Mouse (Mus musculus) midbrain, embryonic 13.5 days (tissue): ENCODE data around the gene Ubl4b. TPM values are rescaled to one million over a fixed set of nuclear protein-coding genes. Genes with fewer than 3 reads are reported as not detected.

Source experiments
- ATAC-seq: fragments of 200-750 bp; cut with Nextera tagmentation; 2 replicates; pipeline ENCODE4 v1.8.0; 2017; ENCODE audit warnings: mild to moderate bottlenecking, moderate TSS enrichment, moderate library complexity
- H3K27ac ChIP-seq: fragments of 300-500 bp; sonication (generic); 2 replicates; pipeline ENCODE4 v1.5.1; 2015; ENCODE audit warnings: inconsistent platforms, mild to moderate bottlenecking, moderate library complexity
- H3K27me3 ChIP-seq: fragments of 300-500 bp; sonication (generic); 2 replicates; pipeline ENCODE4 v1.6.1; 2015; ENCODE audit warnings: mild to moderate bottlenecking, inconsistent platforms
- H3K36me3 ChIP-seq: fragments of 300-500 bp; sonication (generic); 2 replicates; pipeline ENCODE4 v1.6.1; 2015; ENCODE audit warnings: mild to moderate bottlenecking, inconsistent platforms
- H3K4me1 ChIP-seq: fragments of 300-500 bp; sonication (generic); replicated peaks from 2 replicates; pipeline ENCODE4 v1.6.1; 2015; ENCODE audit warnings: inconsistent platforms
- H3K4me2 ChIP-seq: fragments of 300-500 bp; sonication (generic); replicated peaks from 2 replicates; pipeline ENCODE4 v1.6.1; 2015; ENCODE audit warnings: moderate library complexity, mild to moderate bottlenecking, inconsistent platforms
- H3K4me3 ChIP-seq: fragments of 300-500 bp; sonication (generic); replicated peaks from 2 replicates; pipeline ENCODE4 v1.5.1; 2015; ENCODE audit warnings: mild to moderate bottlenecking, inconsistent platforms
- H3K9ac ChIP-seq: fragments of 300-500 bp; sonication (generic); replicated peaks from 2 replicates; pipeline ENCODE4 v1.6.1; 2015; ENCODE audit warnings: mild to moderate bottlenecking, inconsistent platforms
- H3K9me3 ChIP-seq: fragments of 300-500 bp; sonication (generic); 2 replicates; pipeline ENCODE4 v1.6.1; 2016; ENCODE audit warnings: mild to moderate bottlenecking, inconsistent platforms
- WGBS: fragments of 180-500 bp; shearing (Covaris S2); methylation state at CpG from one replicate; pipeline ENCODE4 v1.1.7; 2015; 5-methylcytosine and 5-hydroxymethylcytosine counted together
- polyA plus RNA-seq: library from polyadenylated mRNA; unstranded; fragments of >200 nt; fragmentation: Nextera tagmentation; extraction: Ambion mirVana; gene quantifications from 2 replicates; pipeline ENCODE4 v1.2.1, GENCODE M21; 2015

The Ubl4b gene
- polyA plus RNA-seq = not detected in 2 replicates

DNA sequence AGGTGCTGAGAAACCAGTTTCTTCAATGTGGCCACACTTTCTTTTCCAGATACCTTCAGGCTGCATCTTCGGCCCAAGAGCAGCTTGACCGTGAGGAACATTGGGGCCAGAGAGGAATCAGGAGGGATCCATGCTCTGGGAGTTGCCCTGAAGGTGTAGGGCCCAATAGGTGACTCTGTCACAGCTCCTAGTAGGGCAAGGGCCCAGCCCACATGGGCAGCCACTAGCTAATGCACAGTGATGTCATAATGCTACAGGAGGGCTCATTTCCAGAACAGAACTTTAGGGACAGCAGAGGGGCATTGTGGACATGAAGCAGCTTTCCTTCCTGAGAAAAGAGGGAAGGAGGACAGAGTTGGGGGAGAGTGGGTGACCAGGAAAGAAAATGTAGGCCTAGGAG lies at the start of gene Ubl4b:
Gene Ubl4b (minus strand): TSS at position 232 of the 400 bp plus-strand sequence.
- H3K4me2 ChIP-seq = no peak within 1 kb of the TSS
- no peaks in the 10 kb centered on the region for H3K36me3 ChIP-seq
- no peak within 1 kb of the TSS for H3K9ac ChIP-seq
- H3K4me3 ChIP-seq = no peak within 1 kb of the TSS
- H3K9me3 ChIP-seq = no peaks in the 10 kb centered on the region
- 86% methylated on average over 2 of the region's 2 CpGs for WGBS
- ATAC-seq = no peak
- no peaks in the 10 kb centered on the region for H3K4me1 ChIP-seq
- H3K27ac ChIP-seq = no peak within 1 kb of the TSS
- no peaks in the 10 kb centered on the region for H3K27me3 ChIP-seq

DNA sequence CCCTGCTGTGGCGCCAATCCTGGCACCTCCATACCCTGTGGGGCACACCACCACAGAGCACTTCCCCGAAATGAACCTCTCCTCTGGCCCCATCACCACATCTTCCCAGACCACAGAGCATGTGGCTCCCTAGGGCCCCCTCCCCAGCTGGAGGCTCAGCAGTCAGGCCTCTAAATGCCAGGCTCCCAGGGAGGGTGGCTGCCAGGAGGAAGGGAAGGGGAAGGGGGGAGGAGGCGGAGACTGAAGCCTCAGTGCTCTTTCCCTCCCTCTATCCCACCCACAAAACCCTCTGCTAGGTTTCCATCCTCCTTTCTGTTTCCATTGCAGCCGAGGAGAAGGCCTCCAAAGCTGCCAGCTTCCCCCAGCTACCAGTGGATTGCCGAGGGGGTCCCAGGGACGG lies 45.3 kb upstream of the Ubl4b start:
- ATAC-seq = no peak
- peaks cover 68% of the 10 kb centered on the region for H3K27me3 ChIP-seq

GRCm38 (mm10) chr3:107597586-107598389 lies 42.9 kb upstream of the Ubl4b start:
- H3K9ac ChIP-seq = no peak overlapping the region
- ATAC-seq = no peak
- H3K27ac ChIP-seq = no peak overlapping the region
- no peaks in the 10 kb centered on the region for H3K36me3 ChIP-seq
- no peak overlapping the region for H3K4me2 ChIP-seq
- H3K9me3 ChIP-seq = no peaks in the 10 kb centered on the region
- 3% methylated on average over 22 of the region's 22 CpGs for WGBS
- H3K4me3 ChIP-seq = no peak overlapping the region
- H3K4me1 ChIP-seq = peaks cover 22% of the 10 kb centered on the region
- peaks cover 86% of the 10 kb centered on the region for H3K27me3 ChIP-seq

More for the DNA sequence above, 45.3 kb upstream of the Ubl4b start:
- Histone ChIP-seq H3K9me3 (no peaks in the 10 kb centered on the region), H3K4me1 (peaks cover 17% of the 10 kb centered on the region), H3K9ac (no peak overlapping the region), H3K27ac (no peak overlapping the region), H3K4me2 (no peak overlapping the region), H3K36me3 (no peaks in the 10 kb centered on the region), H3K4me3 (no peak overlapping the region)
- WGBS = 42% methylated on average over 6 of the region's 6 CpGs

DNA sequence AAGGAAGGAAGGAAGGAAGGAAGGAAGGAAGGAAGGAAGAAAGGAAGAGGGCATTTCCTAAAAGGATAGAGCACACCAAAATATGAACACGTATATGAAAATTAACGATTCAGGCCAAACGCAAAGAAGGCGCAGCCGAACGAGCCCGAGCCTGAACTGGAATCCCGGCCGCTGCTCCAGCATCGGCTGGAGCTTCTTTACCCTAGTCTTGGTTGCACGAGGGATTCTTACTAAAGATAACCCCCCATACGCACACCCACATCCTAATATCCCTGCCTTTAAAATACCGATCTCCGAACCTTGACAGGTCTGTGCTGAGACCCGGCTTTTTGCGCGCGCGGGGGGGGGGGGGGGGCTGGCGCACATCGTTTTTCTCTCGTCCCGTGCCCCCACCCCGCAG lies 42.3 kb upstream of the Ubl4b start:
- Histone ChIP-seq H3K4me3 (no peak overlapping the region), H3K4me1 (peaks cover 22% of the 10 kb centered on the region), H3K4me2 (no peak overlapping the region), H3K9me3 (no peaks in the 10 kb centered on the region), H3K27me3 (peaks cover 89% of the 10 kb centered on the region), H3K27ac (no peak overlapping the region), H3K36me3 (no peaks in the 10 kb centered on the region), H3K9ac (no peak overlapping the region)
- 2% methylated on average over 24 of the region's 24 CpGs for WGBS
- no peak for ATAC-seq

- Histone ChIP-seq H3K4me3 (peak overlapping the region; percentile 16), H3K27me3 (peaks cover 92% of the 10 kb centered on the region), H3K9me3 (no peaks in the 10 kb centered on the region), H3K4me2 (peak overlapping the region; percentile 28), H3K9ac (no peak overlapping the region), H3K27ac (no peak overlapping the region), H3K4me1 (peaks cover 22% of the 10 kb centered on the region), H3K36me3 (no peaks in the 10 kb centered on the region)
- no peak for ATAC-seq
- WGBS = under 1% methylated on average over 26 of the region's 26 CpGs
Observed at GRCm38 (mm10) chr3:107596559-107596958, 41.7 kb upstream of the Ubl4b start.

GRCm38 (mm10) chr3:107595938-107596461 lies 41.1 kb upstream of the Ubl4b start:
- H3K4me3 ChIP-seq = peak overlapping the region; percentile 16
- H3K27ac ChIP-seq = no peak overlapping the region
- ATAC-seq = peak; percentile 32
- peak overlapping the region; percentile 28 for H3K4me2 ChIP-seq
- no peaks in the 10 kb centered on the region for H3K36me3 ChIP-seq
- WGBS = under 1% methylated on average over 34 of the region's 34 CpGs
- H3K9me3 ChIP-seq = no peaks in the 10 kb centered on the region
- H3K9ac ChIP-seq = no peak overlapping the region
- peaks cover 22% of the 10 kb centered on the region for H3K4me1 ChIP-seq
- peaks cover 93% of the 10 kb centered on the region for H3K27me3 ChIP-seq

DNA sequence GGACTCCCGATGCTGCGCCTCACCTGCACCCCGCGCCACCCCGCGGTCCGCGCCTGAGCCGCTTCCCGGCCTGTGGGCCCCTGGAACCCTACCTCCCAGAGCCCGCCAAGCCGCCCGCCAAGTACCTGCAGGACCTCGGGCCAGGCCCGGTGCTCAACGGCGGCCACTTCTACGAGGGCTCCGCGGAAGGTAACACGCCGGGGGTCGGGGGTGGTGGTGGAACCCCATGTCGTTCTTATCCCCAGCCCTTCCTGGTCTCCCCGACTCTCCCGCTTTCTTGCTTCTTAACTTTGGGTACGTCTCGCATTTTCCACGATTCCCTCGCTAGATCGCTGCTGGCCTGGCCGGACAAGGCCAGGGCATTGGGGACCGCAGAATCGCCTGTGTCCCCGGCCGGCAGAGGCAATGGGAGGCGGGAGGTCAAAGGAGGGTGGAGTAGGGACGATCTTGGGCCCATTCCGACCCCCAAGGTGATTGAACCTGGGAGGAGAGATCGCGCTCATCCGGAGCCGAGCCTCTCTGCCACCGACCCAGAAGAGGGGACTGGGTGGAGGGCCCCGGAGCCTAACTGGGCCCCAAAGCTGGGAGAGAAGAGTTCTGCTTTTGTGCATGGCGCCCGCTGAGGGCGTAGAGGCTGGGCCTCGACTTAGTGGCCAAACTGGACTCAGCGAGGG lies 40.5 kb upstream of the Ubl4b start:
- H3K9ac ChIP-seq = peak overlapping the region; percentile 53
- no peak overlapping the region for H3K27ac ChIP-seq
- H3K4me1 ChIP-seq = peaks cover 22% of the 10 kb centered on the region
- H3K36me3 ChIP-seq = no peaks in the 10 kb centered on the region
- ATAC-seq = peak; percentile 38; the same call in 1 of the 2 replicates
- peaks cover 91% of the 10 kb centered on the region for H3K27me3 ChIP-seq
- WGBS = under 1% methylated on average over 50 of the region's 50 CpGs
- H3K9me3 ChIP-seq = no peaks in the 10 kb centered on the region
- H3K4me3 ChIP-seq = peak overlapping the region; percentile 38
- H3K4me2 ChIP-seq = peak overlapping the region; percentile 60

- peaks cover 91% of the 10 kb centered on the region for H3K27me3 ChIP-seq
- no peaks in the 10 kb centered on the region for H3K36me3 ChIP-seq
- peaks cover 22% of the 10 kb centered on the region for H3K4me1 ChIP-seq
- 1% methylated on average over 18 of the region's 46 CpGs for WGBS
- ATAC-seq = peak; percentile 19; the same call in 1 of the 2 replicates
- peak within 1 kb of the TSS; percentile 38 for H3K4me3 ChIP-seq
- H3K27ac ChIP-seq = no peak within 1 kb of the TSS
- no peaks in the 10 kb centered on the region for H3K9me3 ChIP-seq
- H3K9ac ChIP-seq = peak within 1 kb of the TSS; percentile 53
- H3K4me2 ChIP-seq = peak within 1 kb of the TSS; percentile 60
Observed at GRCm38 (mm10) chr3:107594662-107595263, 39.9 kb upstream of the Ubl4b start, which contains the start of gene Alx3. Gene Alx3 (plus strand): TSS chr3:107595031.

DNA sequence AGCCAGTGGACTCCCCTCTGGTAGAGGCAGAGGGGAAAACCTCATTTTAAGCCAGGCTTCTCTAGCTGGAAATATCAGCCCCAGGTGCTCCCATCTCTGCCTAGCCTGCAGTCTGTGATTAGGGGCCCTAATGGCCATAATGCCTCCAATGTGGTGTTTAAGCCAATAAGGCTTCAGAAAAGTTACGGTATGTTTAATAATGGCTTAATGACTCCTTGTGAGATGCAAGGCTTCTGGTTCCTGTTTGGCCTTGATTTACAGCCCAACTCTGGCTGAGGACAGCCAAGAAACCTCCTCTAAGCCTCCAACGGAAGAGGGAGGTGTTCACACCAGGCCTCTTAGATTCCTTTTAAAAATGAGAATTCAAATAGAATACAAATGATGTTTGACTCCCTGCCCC lies 38.8 kb upstream of the Ubl4b start:
- H3K4me1 ChIP-seq = peaks cover 22% of the 10 kb centered on the region
- no peak overlapping the region for H3K9ac ChIP-seq
- no peaks in the 10 kb centered on the region for H3K36me3 ChIP-seq
- H3K9me3 ChIP-seq = no peaks in the 10 kb centered on the region
- H3K27ac ChIP-seq = no peak overlapping the region
- WGBS = 59% methylated on average over 2 of the region's 2 CpGs
- no peak overlapping the region for H3K4me3 ChIP-seq
- peaks cover 90% of the 10 kb centered on the region for H3K27me3 ChIP-seq
- ATAC-seq = no peak
- H3K4me2 ChIP-seq = no peak overlapping the region

GRCm38 (mm10) chr3:107591612-107592011 lies 36.7 kb upstream of the Ubl4b start:
- H3K9ac ChIP-seq = no peak overlapping the region
- peaks cover 93% of the 10 kb centered on the region for H3K27me3 ChIP-seq

GRCm38 (mm10) chr3:107586504-107586903 lies 31.6 kb upstream of the Ubl4b start:
- peaks cover 94% of the 10 kb centered on the region for H3K27me3 ChIP-seq
- no peak overlapping the region for H3K27ac ChIP-seq
- H3K4me1 ChIP-seq = peaks cover 10% of the 10 kb centered on the region
- WGBS = 79% methylated on average over 6 of the region's 6 CpGs
- H3K4me2 ChIP-seq = no peak overlapping the region
- H3K9me3 ChIP-seq = no peaks in the 10 kb centered on the region
- no peak overlapping the region for H3K9ac ChIP-seq
- ATAC-seq = no peak
- no peaks in the 10 kb centered on the region for H3K36me3 ChIP-seq
- H3K4me3 ChIP-seq = no peak overlapping the region

More at GRCm38 (mm10) chr3:107591612-107592011, 36.7 kb upstream of the Ubl4b start:
- no peak overlapping the region for H3K27ac ChIP-seq
- H3K4me2 ChIP-seq = no peak overlapping the region
- no peaks in the 10 kb centered on the region for H3K9me3 ChIP-seq
- no peaks in the 10 kb centered on the region for H3K36me3 ChIP-seq
- WGBS = 58% methylated on average over 1 of the region's 1 CpGs
- ATAC-seq = no peak
- H3K4me3 ChIP-seq = no peak overlapping the region
- peaks cover 20% of the 10 kb centered on the region for H3K4me1 ChIP-seq

- Histone ChIP-seq H3K4me2 (no peak overlapping the region), H3K36me3 (no peaks in the 10 kb centered on the region), H3K27me3 (peaks cover 96% of the 10 kb centered on the region), H3K9me3 (no peaks in the 10 kb centered on the region), H3K4me3 (no peak overlapping the region), H3K27ac (no peak overlapping the region), H3K4me1 (peaks cover 10% of the 10 kb centered on the region), H3K9ac (no peak overlapping the region)
- no peak for ATAC-seq
- WGBS = 10% methylated on average over 1 of the region's 1 CpGs
Observed at GRCm38 (mm10) chr3:107583893-107584292, 29.0 kb upstream of the Ubl4b start.
